Mouse (Mus musculus) midbrain, embryonic 10.5 days (tissue): ENCODE measurements around the gene Sulf2. TPM values are rescaled to one million over a fixed set of nuclear protein-coding genes. Genes with fewer than 3 reads are reported as not detected.

ENCODE experiments used
- DNase-seq: peaks from one replicate; pipeline ENCODE4 v3.0.0-alpha.2; 2017; ENCODE audit warnings: low spot score
- H3K27ac ChIP-seq: fragments of 300-500 bp; sonication (generic); replicated peaks from 2 replicates; pipeline ENCODE4 v1.5.1; 2016; ENCODE audit warnings: mild to moderate bottlenecking
- H3K27me3 ChIP-seq: fragments of 300-500 bp; sonication (generic); 2 replicates; pipeline ENCODE4 v1.6.1; 2016; ENCODE audit warnings: low read depth, mild to moderate bottlenecking; ENCODE audit not compliant: poor library complexity, severe bottlenecking
- H3K36me3 ChIP-seq: fragments of 300-500 bp; sonication (generic); 2 replicates; pipeline ENCODE4 v1.6.1; 2016; ENCODE audit warnings: mild to moderate bottlenecking, moderate library complexity
- H3K4me1 ChIP-seq: fragments of 300-500 bp; sonication (generic); 2 replicates; pipeline ENCODE4 v1.6.1; 2016
- H3K4me3 ChIP-seq: fragments of 300-500 bp; sonication (generic); 2 replicates; pipeline ENCODE4 v1.5.1; 2016; ENCODE audit warnings: mild to moderate bottlenecking, moderate library complexity
- H3K9me3 ChIP-seq: fragments of 300-500 bp; sonication (generic); replicated peaks from 2 replicates; pipeline ENCODE4 v1.6.1; 2016; ENCODE audit warnings: mild to moderate bottlenecking
- WGBS: fragments of 180-500 bp; shearing (Covaris S2); methylation state at CpG from one replicate; pipeline ENCODE4 v1.1.7; 2016; 5-methylcytosine and 5-hydroxymethylcytosine counted together
- polyA plus RNA-seq: library from polyadenylated mRNA; unstranded; fragments of >200 nt; fragmentation: Nextera tagmentation; extraction: Ambion mirVana; gene quantifications from 2 replicates; pipeline ENCODE4 v1.2.1, GENCODE M21; 2016

The Sulf2 gene
- polyA plus RNA-seq, 1 experiment from 2014 or later: 62.5 TPM

GRCm38 (mm10) chr2:166168868-166169267, 13.4 kb upstream of the Sulf2 start:
- peak; percentile 58 for DNase-seq

GRCm38 (mm10) chr2:166167387-166167786, 11.9 kb upstream of the Sulf2 start:
- Histone ChIP-seq H3K36me3 (no peaks in the 10 kb centered on the region), H3K27ac (peak overlapping the region; percentile 57), H3K27me3 (peaks cover 72% of the 10 kb centered on the region), H3K4me1 (peaks cover 56% of the 10 kb centered on the region), H3K4me3 (no peak overlapping the region), H3K9me3 (no peaks in the 10 kb centered on the region)
- WGBS: 94% methylated on average over 2 of the region's 2 CpGs
- no peak for DNase-seq

More at GRCm38 (mm10) chr2:166168868-166169267, 13.4 kb upstream of the Sulf2 start:
- H3K36me3 ChIP-seq: no peaks in the 10 kb centered on the region
- WGBS: 28% methylated on average over 7 of the region's 7 CpGs
- H3K27me3 ChIP-seq: peaks cover 77% of the 10 kb centered on the region
- no peaks in the 10 kb centered on the region for H3K9me3 ChIP-seq
- peaks cover 46% of the 10 kb centered on the region for H3K4me1 ChIP-seq
- H3K27ac ChIP-seq: peak overlapping the region; percentile 53
- H3K4me3 ChIP-seq: no peak overlapping the region

GRCm38 (mm10) chr2:166165396-166165795, 9.9 kb upstream of the Sulf2 start:
- H3K27ac ChIP-seq: no peak overlapping the region
- no peaks in the 10 kb centered on the region for H3K36me3 ChIP-seq
- 84% methylated on average over 7 of the region's 7 CpGs for WGBS
- H3K9me3 ChIP-seq: no peaks in the 10 kb centered on the region
- peaks cover 59% of the 10 kb centered on the region for H3K27me3 ChIP-seq
- H3K4me3 ChIP-seq: no peak overlapping the region
- peaks cover 41% of the 10 kb centered on the region for H3K4me1 ChIP-seq
- no peak for DNase-seq

- Histone ChIP-seq H3K4me3 (no peak overlapping the region), H3K36me3 (no peaks in the 10 kb centered on the region), H3K9me3 (no peaks in the 10 kb centered on the region), H3K27me3 (peaks cover 52% of the 10 kb centered on the region), H3K4me1 (peaks cover 33% of the 10 kb centered on the region), H3K27ac (no peak overlapping the region)
- DNase-seq: no peak
- 97% methylated on average over 1 of the region's 1 CpGs for WGBS
Observed at GRCm38 (mm10) chr2:166164601-166165000, 9.1 kb upstream of the Sulf2 start.

- 83% methylated on average over 6 of the region's 6 CpGs for WGBS
Observed at GRCm38 (mm10) chr2:166163917-166164316, 8.5 kb upstream of the Sulf2 start.

GRCm38 (mm10) chr2:166163252-166163651, 7.8 kb upstream of the Sulf2 start:
- peaks cover 19% of the 10 kb centered on the region for H3K4me1 ChIP-seq
- no peaks in the 10 kb centered on the region for H3K36me3 ChIP-seq
- no peak overlapping the region for H3K4me3 ChIP-seq
- peak overlapping the region; percentile 63 for H3K27ac ChIP-seq
- H3K27me3 ChIP-seq: peaks cover 38% of the 10 kb centered on the region
- no peaks in the 10 kb centered on the region for H3K9me3 ChIP-seq
- no peak for DNase-seq
- 89% methylated on average over 5 of the region's 5 CpGs for WGBS

More at GRCm38 (mm10) chr2:166163917-166164316, 8.5 kb upstream of the Sulf2 start:
- Histone ChIP-seq H3K36me3 (no peaks in the 10 kb centered on the region), H3K9me3 (no peaks in the 10 kb centered on the region), H3K27ac (no peak overlapping the region), H3K4me1 (peaks cover 26% of the 10 kb centered on the region), H3K4me3 (no peak overlapping the region), H3K27me3 (peaks cover 45% of the 10 kb centered on the region)
- no peak for DNase-seq

- H3K27ac ChIP-seq: no peak overlapping the region; the same call in 1 of the 2 replicates
Observed at GRCm38 (mm10) chr2:166162160-166162559, 6.7 kb upstream of the Sulf2 start.

GRCm38 (mm10) chr2:166159276-166159675, 3.8 kb upstream of the Sulf2 start:
- peaks cover 38% of the 10 kb centered on the region for H3K4me1 ChIP-seq
- H3K4me3 ChIP-seq: no peak overlapping the region
- H3K9me3 ChIP-seq: no peaks in the 10 kb centered on the region
- no peaks in the 10 kb centered on the region for H3K36me3 ChIP-seq
- peaks cover 38% of the 10 kb centered on the region for H3K27me3 ChIP-seq
- H3K27ac ChIP-seq: no peak overlapping the region
- WGBS: 82% methylated on average over 7 of the region's 7 CpGs
- DNase-seq: no peak

More at GRCm38 (mm10) chr2:166162160-166162559, 6.7 kb upstream of the Sulf2 start:
- H3K36me3 ChIP-seq: no peaks in the 10 kb centered on the region
- 83% methylated on average over 5 of the region's 5 CpGs for WGBS
- no peak overlapping the region for H3K4me3 ChIP-seq
- H3K27me3 ChIP-seq: peaks cover 36% of the 10 kb centered on the region
- H3K4me1 ChIP-seq: peaks cover 19% of the 10 kb centered on the region
- no peaks in the 10 kb centered on the region for H3K9me3 ChIP-seq
- no peak for DNase-seq

GRCm38 (mm10) chr2:166157767-166158561, 2.5 kb upstream of the Sulf2 start:
- H3K4me1 ChIP-seq: peaks cover 41% of the 10 kb centered on the region

GRCm38 (mm10) chr2:166157144-166157543, 1.7 kb upstream of the Sulf2 start:
- Histone ChIP-seq H3K4me3 (no peak overlapping the region), H3K27ac (peak overlapping the region; percentile 15; the same call in 1 of the 2 replicates), H3K36me3 (no peaks in the 10 kb centered on the region), H3K9me3 (no peaks in the 10 kb centered on the region), H3K4me1 (peaks cover 47% of the 10 kb centered on the region), H3K27me3 (peaks cover 37% of the 10 kb centered on the region)
- no peak for DNase-seq
- 90% methylated on average over 2 of the region's 2 CpGs for WGBS

More at GRCm38 (mm10) chr2:166157767-166158561, 2.5 kb upstream of the Sulf2 start:
- Histone ChIP-seq H3K9me3 (no peaks in the 10 kb centered on the region), H3K36me3 (no peaks in the 10 kb centered on the region), H3K4me3 (no peak overlapping the region), H3K27ac (0 out of 2 replicates have a peak overlapping the region, but pooled peaks have one; percentile 15), H3K27me3 (peaks cover 41% of the 10 kb centered on the region)
- 74% methylated on average over 12 of the region's 12 CpGs for WGBS
- no peak for DNase-seq

- Histone ChIP-seq H3K4me3 (peak overlapping the region; percentile 84), H3K27ac (peak overlapping the region; percentile 94), H3K36me3 (no peaks in the 10 kb centered on the region; the same call in 1 of the 2 replicates), H3K27me3 (peaks cover 40% of the 10 kb centered on the region), H3K4me1 (peaks cover 57% of the 10 kb centered on the region), H3K9me3 (no peaks in the 10 kb centered on the region)
- 15% methylated on average over 12 of the region's 12 CpGs for WGBS
- DNase-seq: no peak
Observed at GRCm38 (mm10) chr2:166156122-166156521, 659 bp upstream of the Sulf2 start.

GRCm38 (mm10) chr2:166154749-166155453, 562 bp downstream of the Sulf2 start:
- Histone ChIP-seq H3K27me3 (peaks cover 41% of the 10 kb centered on the region), H3K36me3 (no peaks in the 10 kb centered on the region; the same call in 1 of the 2 replicates), H3K4me1 (peaks cover 62% of the 10 kb centered on the region), H3K9me3 (no peaks in the 10 kb centered on the region), H3K27ac (peak overlapping the region; percentile 94), H3K4me3 (peak overlapping the region; percentile 84)
- WGBS: under 1% methylated on average over 95 of the region's 95 CpGs
- peak; percentile 79 for DNase-seq
